Mouse (Mus musculus): ENCODE data around the gene Ptprq.

The Ptprq gene

GRCm38 (mm10) chr10:107719806-107720205 lies at the start of gene Ptprq:
Ptprq (minus strand) TSS chr10:107720051.
- DNase-seq (ENCODE audit: low read depth, low spot score) = no peak

- no peak for DNase-seq (ENCODE audit: low read depth, low spot score)
These were observed 39.8 kb upstream of the Ptprq start for GRCm38 (mm10) chr10:107759624-107760023.

DNA sequence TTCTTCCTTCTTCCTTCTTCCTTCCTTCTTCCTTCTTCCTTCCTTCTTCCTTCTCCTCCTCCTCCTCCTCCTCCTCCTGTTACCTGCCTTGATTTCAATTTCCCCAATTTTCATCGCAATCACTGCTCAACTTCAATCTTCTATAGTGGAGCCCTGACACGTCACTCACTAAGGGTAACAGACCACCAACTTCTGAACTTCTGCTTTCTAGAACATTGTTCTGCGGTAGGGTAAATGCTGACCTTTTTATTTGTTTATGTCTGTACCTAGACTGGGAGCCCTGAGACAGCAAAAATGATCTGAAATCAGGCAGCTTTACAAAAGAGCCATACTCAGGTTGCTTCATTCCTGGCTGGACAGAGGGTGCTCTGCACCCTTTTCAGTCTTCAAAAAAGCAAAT lies 33.6 kb upstream of the Ptprq start:
- DNase-seq (ENCODE audit: low read depth, low spot score) = no peak

- no peak for DNase-seq (ENCODE audit: low read depth, low spot score)
These were observed 32.7 kb upstream of the Ptprq start for GRCm38 (mm10) chr10:107752351-107753143.

- DNase-seq (ENCODE audit: low read depth, low spot score) = no peak
These were observed 32.1 kb upstream of the Ptprq start for GRCm38 (mm10) chr10:107751944-107752343.

GRCm38 (mm10) chr10:107747566-107747965 lies 27.7 kb upstream of the Ptprq start:
- no peak for DNase-seq (ENCODE audit: low read depth, low spot score)

- DNase-seq (ENCODE audit: low read depth, low spot score) = no peak
These were observed 26.9 kb upstream of the Ptprq start for GRCm38 (mm10) chr10:107746717-107747116.

- no peak for DNase-seq (ENCODE audit: low read depth, low spot score)
These were observed 20.0 kb upstream of the Ptprq start for GRCm38 (mm10) chr10:107739815-107740214.

- no peak for DNase-seq (ENCODE audit: low read depth, low spot score)
These were observed 17.9 kb upstream of the Ptprq start for GRCm38 (mm10) chr10:107737743-107738142.

GRCm38 (mm10) chr10:107735448-107735847 lies 15.6 kb upstream of the Ptprq start:
- DNase-seq (ENCODE audit: low read depth, low spot score) = no peak

DNA sequence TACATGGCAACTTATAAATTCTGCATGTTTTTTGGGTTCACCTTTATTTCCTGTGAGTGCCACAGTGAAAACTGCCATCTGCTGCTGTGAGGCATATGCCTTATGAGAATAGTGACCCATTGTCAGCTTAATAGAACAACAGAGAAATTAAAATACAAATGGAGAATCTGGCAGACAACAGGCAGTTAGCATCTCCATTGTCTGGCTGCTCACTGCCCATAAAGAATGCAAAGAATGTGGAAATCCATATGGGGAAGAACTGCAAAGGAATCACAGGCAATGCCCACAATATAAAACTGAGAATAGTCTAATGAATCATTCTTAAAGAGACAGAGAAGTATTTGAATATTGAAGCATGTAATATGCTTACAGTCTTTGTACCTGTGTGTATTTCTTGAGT lies 14.5 kb upstream of the Ptprq start:
- DNase-seq (ENCODE audit: low read depth, low spot score) = no peak

GRCm38 (mm10) chr10:107725631-107726030 lies 5.8 kb upstream of the Ptprq start:
- no peak for DNase-seq (ENCODE audit: low read depth, low spot score)

GRCm38 (mm10) chr10:107704443-107704842 lies 15.4 kb downstream of the Ptprq start:
- DNase-seq (ENCODE audit: low read depth, low spot score) = no peak

GRCm38 (mm10) chr10:107700944-107701343 lies 18.9 kb downstream of the Ptprq start:
- no peak for DNase-seq (ENCODE audit: low read depth, low spot score)

GRCm38 (mm10) chr10:107698716-107699115 lies 21.1 kb downstream of the Ptprq start:
- no peak for DNase-seq (ENCODE audit: low read depth, low spot score)

DNA sequence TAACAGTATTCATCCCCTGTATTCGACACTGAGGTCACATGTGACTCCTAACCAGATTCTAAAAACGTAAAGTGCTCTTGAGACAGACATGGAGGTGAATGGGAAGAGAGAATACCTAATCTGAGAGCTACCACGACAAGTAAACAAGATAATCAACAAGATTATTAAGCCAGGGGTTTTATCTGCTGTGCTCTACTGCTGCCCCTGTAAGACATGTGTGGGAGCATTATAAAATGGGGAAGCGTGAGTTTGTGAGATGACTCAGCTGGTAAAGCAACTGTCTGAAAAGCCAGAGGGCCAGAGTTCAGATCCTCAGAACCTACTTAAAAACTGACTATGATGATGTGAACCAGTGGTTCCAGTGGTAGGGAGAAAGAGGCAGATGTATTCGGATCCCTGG lies 22.7 kb downstream of the Ptprq start:
- DNase-seq (ENCODE audit: low read depth, low spot score) = no peak

GRCm38 (mm10) chr10:107687382-107687781 lies 32.5 kb downstream of the Ptprq start:
- no peak for DNase-seq (ENCODE audit: low read depth, low spot score)

- no peak for DNase-seq (ENCODE audit: low read depth, low spot score)
These were observed 43.9 kb downstream of the Ptprq start for GRCm38 (mm10) chr10:107675994-107676393.

- no peak for DNase-seq (ENCODE audit: low read depth, low spot score)
These were observed 51.3 kb downstream of the Ptprq start for GRCm38 (mm10) chr10:107668374-107669094.

- DNase-seq (ENCODE audit: low read depth, low spot score) = no peak
These were observed 57.3 kb downstream of the Ptprq start for GRCm38 (mm10) chr10:107662372-107663065.

DNA sequence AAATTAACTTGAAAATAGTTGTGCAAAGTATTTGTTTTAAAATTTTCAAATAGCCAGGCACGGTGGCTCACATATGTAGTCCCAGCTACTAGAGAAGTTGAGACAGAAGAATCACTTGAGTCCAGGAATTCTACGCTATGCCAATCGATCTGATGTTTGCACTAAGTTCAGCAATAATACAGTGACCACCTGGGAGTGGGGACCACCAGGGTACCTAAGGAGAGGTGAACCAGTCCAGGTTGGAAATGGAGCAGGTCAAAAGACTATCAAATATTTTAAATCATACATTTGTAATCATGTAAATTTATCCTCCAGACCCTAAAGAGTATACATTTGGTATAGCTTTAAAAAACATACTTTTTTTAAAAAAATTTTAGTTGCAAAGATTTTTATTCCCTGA lies 57.9 kb downstream of the Ptprq start:
- no peak for DNase-seq (ENCODE audit: low read depth, low spot score)

DNA sequence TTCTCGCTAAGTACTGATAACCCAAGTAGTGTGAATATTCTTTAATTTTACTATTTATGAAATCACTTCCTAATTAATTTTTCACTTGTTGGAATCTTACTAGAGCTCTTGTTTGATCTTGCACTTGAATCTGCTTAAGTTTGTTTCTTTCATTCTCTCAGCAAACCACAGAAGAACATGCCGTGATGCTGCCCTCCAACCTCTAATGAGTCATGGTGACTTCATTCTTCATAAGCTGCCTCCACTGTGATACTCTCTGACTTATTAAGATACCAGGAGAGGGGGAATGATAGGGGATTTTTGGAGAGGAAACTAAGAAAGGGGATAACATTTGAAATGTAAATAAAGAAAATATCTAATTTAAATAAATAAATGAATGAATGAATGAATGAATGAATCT lies 60.7 kb downstream of the Ptprq start:
- DNase-seq (ENCODE audit: low read depth, low spot score) = no peak

Measured in WW6 (cell line).